ENCODE assay signal across 8 mouse cellular contexts in the genomic region with DNA sequence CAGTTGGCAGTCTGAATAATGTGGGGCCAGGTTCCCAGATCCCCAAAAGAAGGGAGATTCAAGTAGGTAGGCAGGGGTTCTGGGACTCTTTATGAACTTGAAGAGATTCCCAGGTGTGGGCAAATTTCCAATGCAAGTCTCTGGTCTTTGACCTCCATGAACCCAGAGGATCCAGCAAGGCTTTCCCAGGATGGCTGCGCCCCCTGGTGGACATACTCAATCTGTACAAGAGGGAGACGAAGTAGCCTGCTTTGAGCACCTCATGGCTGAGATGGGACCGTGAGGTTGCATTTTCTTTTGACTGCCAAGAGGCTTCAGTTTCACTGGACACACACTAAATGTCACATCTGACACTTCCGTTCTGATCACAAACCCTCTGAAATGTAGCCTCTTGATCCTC. TPM values are rescaled to one million over a fixed set of nuclear protein-coding genes. Genes with fewer than 3 reads are reported as not detected.
DNase-seq lines count a peak whose midpoint lies in the region; ATAC-seq and TF ChIP-seq lines count a peak whose summit lies in the region.

No protein-coding gene starts in this region.

- no peak overlapping the region for H3K4me3 ChIP-seq in forebrain, embryonic 10.5 days
- H3K4me3 ChIP-seq in forebrain, embryonic 12.5 days (replicated peaks): no peak overlapping the region
- no peak overlapping the region for H3K4me3 ChIP-seq in heart, postnatal 0 days (ENCODE audit: low read depth, low read length)

- WGBS in forebrain, embryonic 10.5 days: 13% methylated on average over 4 of the region's 4 CpGs
- 9% methylated on average over 4 of the region's 4 CpGs for WGBS in forebrain, embryonic 12.5 days
- 7% methylated on average over 4 of the region's 4 CpGs for WGBS in heart, postnatal 0 days

- TF ChIP-seq CTCF in heart, postnatal 0 days (IDR thresholded peaks at IDR 0.05; ENCODE audit: low read depth): peak; percentile 96

- DNase-seq in forebrain, embryonic 10.5 days (ENCODE audit: extremely low spot score, low spot score): peak; percentile 85
- peak; percentile 75 for DNase-seq in adrenal gland, adult 8-10 months
- DNase-seq in embryo, embryonic 11.5 days (ENCODE audit: low read depth, low spot score): peak; percentile 73
- DNase-seq in heart, postnatal 0 days (ENCODE audit: low spot score): peak; percentile 89
- DNase-seq in layer of hippocampus, postnatal 36 days: peak; percentile 61
- peak; percentile 82 for DNase-seq in lung, postnatal 25 days (ENCODE audit: low spot score)
- DNase-seq in spleen, postnatal 14 days (ENCODE audit: low spot score in 2 of 2): peak; percentile 71 to 85

- H3K36me3 ChIP-seq in forebrain, embryonic 10.5 days (replicated peaks): peaks cover 72% of the 10 kb centered on the region
- H3K36me3 ChIP-seq in forebrain, embryonic 12.5 days (replicated peaks): peaks cover 7% of the 10 kb centered on the region; the same call in 1 of the 2 replicates
- peaks cover 45% of the 10 kb centered on the region for H3K36me3 ChIP-seq in heart, postnatal 0 days (replicated peaks; ENCODE audit: control insufficient read depth, insufficient read depth, low read length)

- no peaks in the 10 kb centered on the region for H3K9me3 ChIP-seq in forebrain, embryonic 10.5 days
- H3K9me3 ChIP-seq in forebrain, embryonic 12.5 days: no peaks in the 10 kb centered on the region
- no peaks in the 10 kb centered on the region for H3K9me3 ChIP-seq in heart, postnatal 0 days (replicated peaks; ENCODE audit: control insufficient read depth, low read length)

- H3K27me3 ChIP-seq in forebrain, embryonic 10.5 days (ENCODE audit: poor library complexity, severe bottlenecking): peaks cover 32% of the 10 kb centered on the region
- H3K27me3 ChIP-seq in forebrain, embryonic 12.5 days: peaks cover 25% of the 10 kb centered on the region
- no peaks in the 10 kb centered on the region for H3K27me3 ChIP-seq in heart, postnatal 0 days (ENCODE audit: control insufficient read depth, insufficient read depth, low read length)

- H3K27ac ChIP-seq in forebrain, embryonic 10.5 days: no peak overlapping the region
- no peak overlapping the region for H3K27ac ChIP-seq in forebrain, embryonic 12.5 days
- peak overlapping the region; percentile 23; the same call in 1 of the 2 replicates for H3K27ac ChIP-seq in heart, postnatal 0 days (ENCODE audit: low read depth)

- H3K9ac ChIP-seq in forebrain, embryonic 12.5 days: no peak overlapping the region
- H3K9ac ChIP-seq in heart, postnatal 0 days (replicated peaks; ENCODE audit: low read depth, low read length): no peak overlapping the region

- peaks cover 16% of the 10 kb centered on the region for H3K4me1 ChIP-seq in forebrain, embryonic 10.5 days
- peaks cover 14% of the 10 kb centered on the region for H3K4me1 ChIP-seq in forebrain, embryonic 12.5 days
- H3K4me1 ChIP-seq in heart, postnatal 0 days (ENCODE audit: control insufficient read depth, insufficient read depth): peaks cover 21% of the 10 kb centered on the region

- no peak for TF ChIP-seq EP300 in heart, postnatal 0 days (IDR thresholded peaks at IDR 0.05; ENCODE audit: low read depth)

- no peak for ATAC-seq in forebrain, embryonic 12.5 days (ENCODE audit: low FRiP score)
- peak; percentile 31; the same call in 1 of the 2 replicates for ATAC-seq in heart, postnatal 0 days (ENCODE audit: insufficient read depth, low read depth)

- H3K4me2 ChIP-seq in forebrain, embryonic 12.5 days: no peak overlapping the region
- H3K4me2 ChIP-seq in heart, postnatal 0 days (ENCODE audit: low read depth, low read length): no peak overlapping the region

RNA-seq across cellular contexts. Expression of gene Ccdc102a, which starts 9.1 kb away (rescaled TPM):
- polyA plus RNA-seq in forebrain, embryonic 10.5 days (2016; fragmentation: Nextera tagmentation; extraction: Ambion mirVana): 11.9 and 13.5 TPM in 2 replicates
- 11.8 and 15.9 TPM in 2 replicates for polyA plus RNA-seq in forebrain, embryonic 12.5 days (2016; fragmentation: Nextera tagmentation; extraction: Ambion mirVana)
- 10 to 100 TPM in 2 of 4 experiments, 1 to 10 TPM in 2; 6.9 to 11.1 (median 8.6) TPM for total RNA-seq in adrenal gland, adult 8-10 months (2022)
- 12.4 and 24.7 TPM in 2 replicates for total RNA-seq in heart, postnatal 0 days (2014; rRNA removed; ENCODE audit: low replicate concordance)
- 10.1 and 10.6 TPM in 2 replicates for polyA plus RNA-seq in heart, postnatal 0 days (2015; fragmentation: Nextera tagmentation; extraction: Ambion mirVana)
- total RNA-seq in layer of hippocampus, postnatal 36 days (2021): 1 to 10 TPM; 1.1 to 2.1 TPM

RNA-seq across cellular contexts. Expression of gene Adgrg5, which starts 14.6 kb away (rescaled TPM):
- 0.43 and 0.62 TPM in 2 replicates for polyA plus RNA-seq in forebrain, embryonic 10.5 days (2016; fragmentation: Nextera tagmentation; extraction: Ambion mirVana)
- not detected in 2 replicates for polyA plus RNA-seq in forebrain, embryonic 12.5 days (2016; fragmentation: Nextera tagmentation; extraction: Ambion mirVana)
- total RNA-seq in adrenal gland, adult 8-10 months (2022): 1 to 10 TPM in 2 of 4 experiments, under 1 TPM in 2; 0.49 to 2.0 (median 0.94) TPM
- 0.12 TPM in 1 of 2 replicates, not detected in the other for total RNA-seq in heart, postnatal 0 days (2014; rRNA removed; ENCODE audit: low replicate concordance)
- 0.08 and 0.15 TPM in 2 replicates for polyA plus RNA-seq in heart, postnatal 0 days (2015; fragmentation: Nextera tagmentation; extraction: Ambion mirVana)
- total RNA-seq in layer of hippocampus, postnatal 36 days (2021): not detected

RNA-seq across cellular contexts. Expression of gene Dok4, which starts 32.7 kb away (rescaled TPM):
- polyA plus RNA-seq in forebrain, embryonic 10.5 days (2016; fragmentation: Nextera tagmentation; extraction: Ambion mirVana): 14.4 and 14.9 TPM in 2 replicates
- 22.0 and 25.1 TPM in 2 replicates for polyA plus RNA-seq in forebrain, embryonic 12.5 days (2016; fragmentation: Nextera tagmentation; extraction: Ambion mirVana)
- 10 to 100 TPM in 2 of 4 experiments, 1 to 10 TPM in 2; 6.5 to 13.8 (median 9.8) TPM for total RNA-seq in adrenal gland, adult 8-10 months (2022)
- total RNA-seq in heart, postnatal 0 days (2014; rRNA removed; ENCODE audit: low replicate concordance): 43.4 and 59.1 TPM in 2 replicates
- polyA plus RNA-seq in heart, postnatal 0 days (2015; fragmentation: Nextera tagmentation; extraction: Ambion mirVana): 27.7 and 28.7 TPM in 2 replicates
- total RNA-seq in layer of hippocampus, postnatal 36 days (2021): 10 to 100 TPM; 27.4 to 27.6 TPM

RNA-seq across cellular contexts. Expression of gene Polr2c, which starts 51.6 kb away (rescaled TPM):
- polyA plus RNA-seq in forebrain, embryonic 10.5 days (2016; fragmentation: Nextera tagmentation; extraction: Ambion mirVana): 176 and 179 TPM in 2 replicates
- 144 and 147 TPM in 2 replicates for polyA plus RNA-seq in forebrain, embryonic 12.5 days (2016; fragmentation: Nextera tagmentation; extraction: Ambion mirVana)
- 10 to 100 TPM; 55.9 to 91.6 (median 71.1) TPM for total RNA-seq in adrenal gland, adult 8-10 months (2022)
- total RNA-seq in heart, postnatal 0 days (2014; rRNA removed; ENCODE audit: low replicate concordance): 96.3 and 112 TPM in 2 replicates
- 117 and 121 TPM in 2 replicates for polyA plus RNA-seq in heart, postnatal 0 days (2015; fragmentation: Nextera tagmentation; extraction: Ambion mirVana)
- total RNA-seq in layer of hippocampus, postnatal 36 days (2021): 10 to 100 TPM; 62.4 to 71.5 TPM
